14 mouse cellular contexts compared by ENCODE assay signal in the genomic region with DNA sequence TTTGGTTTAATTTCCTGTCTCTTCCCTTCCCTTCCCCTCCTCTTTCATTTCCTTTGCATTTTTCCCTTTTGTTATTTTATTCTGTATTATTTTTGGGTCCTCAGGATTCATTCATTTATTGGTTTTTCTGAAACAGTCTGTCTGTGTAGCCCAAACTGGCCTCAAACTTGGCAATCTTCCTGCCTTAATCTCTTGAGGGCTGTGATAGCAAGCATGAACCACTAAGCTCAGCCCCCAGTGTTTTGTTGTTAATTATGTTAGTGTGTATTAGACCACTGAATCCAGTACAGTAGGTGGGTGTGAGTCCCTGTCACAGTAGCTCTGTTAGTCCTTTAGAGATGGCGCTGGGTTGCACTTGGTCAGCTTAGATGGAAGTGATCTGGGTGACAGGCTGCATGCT.
"Had no signal": no experiment of that assay in that cellular context is flagged by ENCODE, and none has a peak within 500 bp of the region (broad histone marks: within the 10 kb centered on the region; RNA-seq: fewer than 3 reads in every experiment).

No protein-coding gene starts in this region.

- H3K4me3 ChIP-seq: limb, embryonic 10.5 days; limb, embryonic 13.5 days; liver, embryonic 12.5 days; liver, embryonic 15.5 days; midbrain, embryonic 15.5 days had no signal

- DNase-seq: kidney, adult 18-20 months; kidney, adult 9 months; kidney, postnatal 14 days; kidney, postnatal 4 days; liver; lung, adult 18-20 months; thymus, adult 18-20 months; thymus, postnatal 36 days had no signal

- H3K4me1 ChIP-seq: limb, embryonic 10.5 days; limb, embryonic 13.5 days; liver, embryonic 12.5 days; liver, embryonic 15.5 days had no signal

- H3K9ac ChIP-seq: limb, embryonic 13.5 days; liver, embryonic 12.5 days; liver, embryonic 15.5 days; midbrain, embryonic 15.5 days had no signal

- ATAC-seq: liver, embryonic 12.5 days; midbrain, embryonic 15.5 days had no signal

- H3K27ac ChIP-seq: limb, embryonic 10.5 days; limb, embryonic 13.5 days; liver, embryonic 12.5 days; liver, embryonic 15.5 days; macrophage; midbrain, embryonic 15.5 days had no signal

- H3K27me3 ChIP-seq: limb, embryonic 13.5 days; liver, embryonic 12.5 days; midbrain, embryonic 15.5 days had no signal

- H3K9me3 ChIP-seq: limb, embryonic 10.5 days; limb, embryonic 13.5 days; liver, embryonic 12.5 days; liver, embryonic 15.5 days; midbrain, embryonic 15.5 days had no signal

- H3K36me3 ChIP-seq: limb, embryonic 10.5 days; limb, embryonic 13.5 days; liver, embryonic 12.5 days; liver, embryonic 15.5 days; midbrain, embryonic 15.5 days had no signal

- H3K4me2 ChIP-seq: limb, embryonic 13.5 days; liver, embryonic 12.5 days; liver, embryonic 15.5 days; midbrain, embryonic 15.5 days had no signal
